Mouse (Mus musculus) bone marrow macrophage, adult 2 months (primary cell): ENCODE measurements around the gene Gan.

Experiments used
- CTCF ChIP-seq: IDR thresholded peaks from 2 replicates; pipeline ENCODE4 v1.5.1; 2012; ENCODE audit warnings: low read depth, mild to moderate bottlenecking, low read length, moderate library complexity
- POLR2A ChIP-seq: IDR thresholded peaks from 2 replicates; pipeline ENCODE4 v1.6.1; 2012; ENCODE audit warnings: mild to moderate bottlenecking, low read depth, low read length, borderline replicate concordance

- no peak for TF ChIP-seq POLR2A
- no peak for TF ChIP-seq CTCF
These were observed 21.6 kb upstream of the Gan start for GRCm38 (mm10) chr8:117136351-117136750.
